Mouse (Mus musculus) C2C12 (cell line): ENCODE results near the gene Lemd1. TPM values are rescaled to one million over a fixed set of nuclear protein-coding genes. Genes with fewer than 3 reads are reported as not detected.

Source experiments
- H3K27me3 ChIP-seq: one replicate; pipeline ENCODE4 v1.6.1; 2011; ENCODE audit not compliant: control insufficient read depth, insufficient read depth, insufficient read length
- H3K36me3 ChIP-seq: one replicate; pipeline ENCODE4 v1.6.1; 2011; ENCODE audit not compliant: control insufficient read depth, insufficient read depth
- H3K4me3 ChIP-seq: one replicate; pipeline ENCODE4 v1.5.1; 2011; ENCODE audit warnings: mild to moderate bottlenecking, control low read depth; ENCODE audit not compliant: poor library complexity, insufficient read depth, severe bottlenecking
- H3K79me2 ChIP-seq: one replicate; pipeline ENCODE4 v1.6.1; 2011; ENCODE audit not compliant: control insufficient read depth, insufficient read depth
- H3K79me3 ChIP-seq: one replicate; pipeline ENCODE4 v1.6.1; 2011; ENCODE audit warnings: low read depth, control low read depth
- H3ac ChIP-seq: one replicate; pipeline ENCODE3; 2011; ENCODE audit warnings: low read depth; ENCODE audit not compliant: control insufficient read depth, insufficient read length
- CEBPB ChIP-seq: IDR thresholded peaks from one replicate; pipeline ENCODE4 v1.6.1; 2011; ENCODE audit warnings: low read depth, mild to moderate bottlenecking, control low read depth, moderate library complexity
- CTCF ChIP-seq: IDR thresholded peaks from one replicate; pipeline ENCODE4 v1.5.1; 2011; ENCODE audit not compliant: control insufficient read depth, insufficient read depth, insufficient read length
- FOSL1 ChIP-seq: IDR thresholded peaks from one replicate; pipeline ENCODE4 v1.8.0; 2011; ENCODE audit warnings: mild to moderate bottlenecking, low read length; ENCODE audit not compliant: poor library complexity, insufficient read depth, severe bottlenecking
- MAX ChIP-seq: IDR thresholded peaks from one replicate; pipeline ENCODE4 v1.6.1; 2011; ENCODE audit warnings: mild to moderate bottlenecking, control low read depth
- MYOD1 ChIP-seq: IDR thresholded peaks from one replicate; pipeline ENCODE4 v1.6.1; 2011; ENCODE audit warnings: low read depth; ENCODE audit not compliant: control insufficient read depth, insufficient read length
- MYOG ChIP-seq: IDR thresholded peaks from one replicate; pipeline ENCODE4 v1.6.1; 2011; ENCODE audit not compliant: control insufficient read depth, insufficient read length; ENCODE audit errors: extremely low read depth
- USF1 ChIP-seq: IDR thresholded peaks from one replicate; pipeline ENCODE4 v1.6.1; 2011; ENCODE audit warnings: low read depth, mild to moderate bottlenecking, control low read depth, moderate library complexity
- polyA plus RNA-seq: library from polyadenylated mRNA; unstranded; fragments of >200 nt; fragmentation: generic; extraction: Trizol; gene quantifications from one replicate; pipeline ENCODE4 v1.2.1, GENCODE M21; 2012; ENCODE audit warnings: missing spikeins

Lemd1 gene
- polyA plus RNA-seq, 1 experiment = 0.14 TPM

DNA sequence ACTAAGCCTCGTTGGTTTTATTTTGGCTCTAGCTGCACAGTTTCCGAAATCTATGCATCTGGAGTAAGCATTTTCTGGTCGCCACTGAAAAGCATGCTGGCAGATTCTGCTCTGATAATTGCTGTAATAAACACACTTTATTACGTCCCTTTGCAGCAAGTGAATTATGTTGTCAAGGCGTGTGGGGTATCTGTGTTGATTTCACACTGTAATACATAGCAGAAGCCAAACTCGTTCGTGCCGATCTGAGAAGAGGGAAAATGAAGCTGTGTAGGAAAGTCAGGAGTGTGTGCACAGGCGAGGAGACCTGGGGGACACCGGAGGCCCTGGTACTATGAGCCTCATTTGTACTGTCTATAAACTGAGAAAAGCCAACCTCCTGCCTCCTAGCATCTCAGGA lies 18.2 kb downstream of the Lemd1 start:
- Histone ChIP-seq H3K79me2 (no peaks in the 10 kb centered on the region), H3K27me3 (no peaks in the 10 kb centered on the region), H3K36me3 (no peaks in the 10 kb centered on the region), H3ac (no peak overlapping the region), H3K79me3 (no peaks in the 10 kb centered on the region), H3K4me3 (no peak overlapping the region)
- no peak for TF ChIP-seq MYOD1
- no peak for TF ChIP-seq USF1
- no peak for TF ChIP-seq CEBPB
- TF ChIP-seq MYOG = no peak
- no peak for TF ChIP-seq MAX
- TF ChIP-seq CTCF = no peak
- TF ChIP-seq FOSL1 = no peak

DNA sequence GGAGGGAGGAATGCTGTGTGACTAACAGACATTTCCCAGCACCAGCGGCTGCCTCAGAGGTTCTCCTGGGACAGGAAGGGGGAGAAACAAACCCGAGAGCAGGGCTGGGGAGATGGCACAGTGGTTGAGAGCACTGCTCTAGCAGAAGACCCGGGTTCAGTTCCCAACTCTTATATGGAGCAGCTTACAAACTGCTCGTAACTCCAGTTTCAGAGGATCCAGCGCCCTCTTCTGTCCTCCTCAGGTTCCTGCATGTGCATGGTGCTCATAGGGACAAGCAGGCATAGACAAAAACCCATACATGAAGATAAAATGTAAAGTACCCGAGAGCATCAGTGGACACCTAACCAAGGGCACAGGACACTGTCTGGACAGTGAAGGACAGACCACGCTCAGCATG lies 19.7 kb downstream of the Lemd1 start:
- H3K79me2 ChIP-seq = no peaks in the 10 kb centered on the region
- no peak overlapping the region for H3K4me3 ChIP-seq
- H3K79me3 ChIP-seq = no peaks in the 10 kb centered on the region
- H3K36me3 ChIP-seq = no peaks in the 10 kb centered on the region
- TF ChIP-seq CTCF (peak; percentile 38), MYOG (no peak)
- H3K27me3 ChIP-seq = peaks cover under 1% of the 10 kb centered on the region
- H3ac ChIP-seq = no peak overlapping the region

DNA sequence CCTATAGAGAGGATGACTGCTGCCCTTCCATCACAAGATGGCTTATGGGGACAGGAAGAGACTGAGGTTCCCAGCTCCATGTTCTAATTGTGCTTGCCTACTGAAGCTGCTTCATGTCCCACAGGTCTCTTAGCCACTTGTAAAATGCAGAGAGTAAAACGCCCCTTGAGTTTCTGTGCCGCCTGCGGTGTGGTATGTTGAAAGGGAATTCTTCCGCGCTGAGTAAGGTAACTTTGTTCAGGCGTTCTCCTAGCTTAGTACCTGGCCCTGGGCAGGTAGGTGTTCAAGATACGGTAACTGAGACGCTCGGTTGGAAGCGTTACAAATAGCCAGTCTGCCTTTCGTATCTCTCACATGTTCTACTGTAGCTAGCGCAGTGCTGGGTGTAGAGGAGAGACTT lies 20.4 kb downstream of the Lemd1 start:
- Histone ChIP-seq H3K4me3 (no peak overlapping the region), H3K36me3 (no peaks in the 10 kb centered on the region), H3ac (no peak overlapping the region), H3K27me3 (peaks cover 8% of the 10 kb centered on the region), H3K79me3 (no peaks in the 10 kb centered on the region), H3K79me2 (no peaks in the 10 kb centered on the region)
- no peak for TF ChIP-seq MYOG
- no peak for TF ChIP-seq MAX
- TF ChIP-seq CEBPB = no peak
- no peak for TF ChIP-seq CTCF
- TF ChIP-seq MYOD1 = no peak
- no peak for TF ChIP-seq FOSL1
- TF ChIP-seq USF1 = no peak

DNA sequence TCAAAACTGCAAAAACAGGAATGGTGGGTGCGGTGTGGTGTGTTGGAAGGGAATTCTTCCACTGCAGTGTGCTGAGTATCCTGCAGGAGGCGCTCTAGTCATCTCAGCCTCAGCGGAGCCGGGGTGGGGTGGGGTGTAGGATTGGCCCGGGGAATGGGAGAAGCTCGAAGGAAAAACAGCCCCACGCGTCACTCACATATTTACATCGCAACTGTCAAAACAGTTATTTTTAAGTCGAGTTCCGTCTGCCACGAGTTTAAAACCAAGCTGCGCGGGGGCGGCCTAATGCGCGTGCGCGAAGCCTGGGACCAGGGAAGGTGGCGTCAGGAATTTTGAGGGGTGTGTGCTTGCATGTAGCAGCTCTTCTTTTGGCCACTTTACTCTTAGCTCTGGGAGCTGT lies 21.0 kb downstream of the Lemd1 start:
- H3K27me3 ChIP-seq = peaks cover 9% of the 10 kb centered on the region
- H3K79me3 ChIP-seq = no peaks in the 10 kb centered on the region
- no peaks in the 10 kb centered on the region for H3K79me2 ChIP-seq
- TF ChIP-seq MYOG (no peak), CTCF (peak; percentile 62)
- no peak overlapping the region for H3ac ChIP-seq
- H3K36me3 ChIP-seq = no peaks in the 10 kb centered on the region
- H3K4me3 ChIP-seq = no peak overlapping the region

DNA sequence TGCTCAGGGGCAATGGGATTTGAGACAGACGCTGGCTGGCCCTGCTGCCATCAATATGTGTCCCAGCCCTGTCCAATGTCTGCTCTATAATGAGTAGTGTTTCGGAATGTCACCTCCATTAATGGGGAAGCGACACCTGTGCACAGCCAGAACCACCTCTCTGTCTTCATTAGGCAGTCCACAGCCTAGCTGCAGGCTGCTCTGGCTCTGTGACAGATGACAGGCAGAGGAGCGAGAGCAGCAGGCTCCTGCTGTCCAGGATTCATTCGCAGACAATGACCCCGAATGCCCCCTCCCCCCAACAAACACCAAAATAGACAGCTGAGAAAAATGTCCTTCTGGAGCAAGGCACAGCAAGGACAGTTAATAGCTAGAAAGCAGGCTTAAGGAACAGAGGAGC lies 21.8 kb downstream of the Lemd1 start:
- TF ChIP-seq CTCF (no peak), MAX (no peak), MYOG (no peak), CEBPB (no peak), FOSL1 (no peak), USF1 (no peak), MYOD1 (no peak)

DNA sequence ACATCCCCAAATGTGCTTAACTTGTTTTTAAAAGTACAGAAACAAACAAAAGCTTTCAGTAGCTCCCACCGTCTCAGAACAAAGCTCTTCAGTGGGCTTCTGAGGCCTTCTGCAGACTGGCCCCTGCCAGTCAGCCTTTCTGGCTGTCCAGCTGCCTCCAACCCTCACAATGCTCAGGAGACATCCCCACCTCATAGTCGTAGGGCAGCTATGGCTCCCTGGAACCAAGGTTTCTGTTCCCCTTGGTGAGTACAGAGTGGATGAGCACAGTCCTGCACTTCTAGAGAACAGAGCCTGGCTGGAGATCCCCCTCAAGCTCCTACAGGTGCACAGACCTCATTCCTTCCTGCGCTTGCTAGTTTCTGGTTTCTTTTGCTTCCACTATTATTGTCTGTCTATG lies 25.0 kb downstream of the Lemd1 start:
- Histone ChIP-seq H3K4me3 (no peak overlapping the region), H3ac (no peak overlapping the region), H3K79me2 (no peaks in the 10 kb centered on the region), H3K79me3 (no peaks in the 10 kb centered on the region), H3K27me3 (peaks cover 9% of the 10 kb centered on the region), H3K36me3 (no peaks in the 10 kb centered on the region)
- no peak for TF ChIP-seq CTCF
- TF ChIP-seq FOSL1 = no peak
- no peak for TF ChIP-seq USF1
- TF ChIP-seq CEBPB = no peak
- no peak for TF ChIP-seq MAX
- no peak for TF ChIP-seq MYOG
- no peak for TF ChIP-seq MYOD1

More for the DNA sequence above, 21.8 kb downstream of the Lemd1 start:
- Histone ChIP-seq H3K79me3 (no peaks in the 10 kb centered on the region), H3K4me3 (no peak overlapping the region), H3ac (no peak overlapping the region), H3K27me3 (peaks cover 9% of the 10 kb centered on the region), H3K36me3 (no peaks in the 10 kb centered on the region), H3K79me2 (no peaks in the 10 kb centered on the region)
